Mouse (Mus musculus) ES-Bruce4 (cell line): ENCODE results near the gene Insr.

Source experiments
- CTCF ChIP-seq: IDR thresholded peaks from one replicate; pipeline ENCODE4 v1.8.1; 2011; ENCODE audit warnings: low read depth, low read length
- POLR2A ChIP-seq: IDR thresholded peaks from one replicate; pipeline ENCODE4 v1.8.1; 2011; ENCODE audit warnings: low read length; ENCODE audit not compliant: insufficient read depth

DNA sequence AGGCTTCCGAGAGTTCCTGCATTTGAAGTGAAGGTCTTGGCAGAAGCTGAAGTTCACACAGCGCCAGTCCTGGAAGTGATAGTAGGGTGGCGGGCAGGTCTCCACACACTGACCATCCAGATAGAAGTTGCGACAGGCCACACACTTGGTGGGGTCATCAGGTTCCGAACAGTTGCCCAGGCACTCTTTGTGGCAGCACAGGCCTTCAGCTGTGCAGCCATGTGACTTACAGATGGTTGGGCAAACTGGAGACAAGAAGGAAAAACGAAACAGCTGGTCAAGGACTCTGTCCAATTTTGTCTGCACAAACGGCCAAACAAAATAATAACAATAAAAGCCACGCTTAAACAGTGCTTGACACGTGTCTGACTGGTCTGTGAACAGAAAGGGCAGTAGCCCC lies 68.0 kb downstream of the Insr start:
- TF ChIP-seq CTCF (no peak), POLR2A (no peak)
